Mouse (Mus musculus) MEL (cell line): ENCODE results near the gene H2-DMa.

ENCODE experiments used
- CTCF ChIP-seq, 3 experiments: IDR thresholded peaks in 2 of 3; conservative IDR thresholded peaks in 1 of 3; 2 replicates each; pipeline ENCODE4 v1.5.1; 2011 to 2012; ENCODE audit warnings: low read length in 3 of 3, low read depth in 2 of 3, mild to moderate bottlenecking in 2 of 3, improper control_type of control experiment in 1 of 3, inconsistent platforms in 1 of 3, mixed read lengths in 1 of 3, moderate library complexity in 1 of 3; ENCODE audit not compliant: control insufficient read depth in 1 of 3, insufficient read depth in 1 of 3, poor library complexity in 1 of 3, severe bottlenecking in 1 of 3
- EP300 ChIP-seq, 2 experiments: IDR thresholded peaks; 2 replicates each; pipeline ENCODE4 v1.6.1; 2011; ENCODE audit warnings: improper control_type of control experiment in 2 of 2, low read length in 2 of 2, low read depth in 1 of 2, mild to moderate bottlenecking in 1 of 2
- GATA1 ChIP-seq: IDR thresholded peaks from 2 replicates; pipeline ENCODE4 v1.6.1; 2011; ENCODE audit warnings: low read depth, low read length, improper control_type of control experiment
- MAX ChIP-seq: IDR thresholded peaks from 2 replicates; pipeline ENCODE4 v1.6.1; 2011; ENCODE audit warnings: low read length, improper control_type of control experiment
- POLR2A ChIP-seq, 2 experiments: IDR thresholded peaks; 2 replicates each; pipeline ENCODE4 v1.6.1; 2011 to 2012; ENCODE audit warnings: low read length in 2 of 2, mild to moderate bottlenecking in 2 of 2, control low read depth in 1 of 2, improper control_type of control experiment in 1 of 2, low read depth in 1 of 2, moderate library complexity in 1 of 2; ENCODE audit not compliant: control insufficient read depth in 1 of 2, insufficient read depth in 1 of 2, poor library complexity in 1 of 2
- POLR2AphosphoS2 ChIP-seq: IDR thresholded peaks from 2 replicates; pipeline ENCODE4 v1.6.1; 2011; ENCODE audit warnings: low read length, improper control_type of control experiment
- POLR2AphosphoS5 ChIP-seq: IDR thresholded peaks from 2 replicates; pipeline ENCODE4 v1.6.1; 2012; ENCODE audit warnings: low read depth, borderline replicate concordance, mild to moderate bottlenecking, inconsistent platforms, low read length, moderate library complexity, mixed read lengths
- SMC3 ChIP-seq: IDR thresholded peaks from 2 replicates; pipeline ENCODE4 v1.6.1; 2011; ENCODE audit warnings: low read depth, low read length, improper control_type of control experiment
- TBP ChIP-seq: IDR thresholded peaks from 2 replicates; pipeline ENCODE4 v1.8.0; 2011; ENCODE audit warnings: low read depth, low read length, improper control_type of control experiment
- USF1 ChIP-seq: IDR thresholded peaks from 2 replicates; pipeline ENCODE4 v1.6.1; 2014; ENCODE audit warnings: low read depth, mild to moderate bottlenecking, inconsistent platforms, low read length, improper control_type of control experiment, moderate library complexity

DNA sequence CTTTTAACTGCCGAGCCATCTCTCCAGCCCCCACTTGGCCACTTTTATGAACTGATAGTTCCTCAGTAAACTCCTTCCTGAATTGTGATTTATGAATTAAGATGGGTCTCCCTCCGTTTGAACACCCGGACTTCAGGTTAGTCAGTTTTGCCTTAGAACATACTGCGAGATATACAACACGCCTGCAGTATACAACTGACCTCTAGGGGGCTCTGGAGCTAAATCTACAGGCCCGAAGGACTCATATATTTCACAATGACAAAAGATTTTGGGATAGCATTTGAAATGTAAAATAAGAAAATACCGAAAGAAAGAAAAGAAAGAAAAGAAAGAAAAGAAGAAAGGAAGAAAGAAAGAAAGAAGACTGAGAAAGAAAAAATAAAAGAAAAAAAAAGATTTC is 44.1 kb upstream of the H2-DMa start:
- TF ChIP-seq TBP (no peak), EP300 (IDR thresholded peaks at IDR 0.05; ENCODE audit: low read depth in 1 of 2, low read length in 2 of 2) (no peak), CTCF (IDR thresholded peaks at IDR 0.05 in 2 of 3, conservative IDR thresholded peaks at IDR 0.05 in 1 of 3; ENCODE audit: control insufficient read depth in 1 of 3, insufficient read depth in 1 of 3, low read depth in 2 of 3, low read length in 3 of 3, poor library complexity in 1 of 3, severe bottlenecking in 1 of 3) (peak; percentile 55 to 84 (median 69)), USF1 (no peak), MAX (no peak), POLR2AphosphoS5 (no peak), GATA1 (no peak), SMC3 (peak; percentile 56), POLR2A (IDR thresholded peaks at IDR 0.05; ENCODE audit: control insufficient read depth in 1 of 2, insufficient read depth in 1 of 2, low read depth in 1 of 2, low read length in 2 of 2, poor library complexity in 1 of 2) (no peak), POLR2AphosphoS2 (no peak)
